Mouse (Mus musculus): ENCODE measurements around the gene Suds3. TPM values are rescaled to one million over a fixed set of nuclear protein-coding genes. Genes with fewer than 3 reads are reported as not detected.
A peak's percentile ranks its signal among the peaks of the same experiment; 100 is the strongest.

Suds3 gene
- total and polyA plus RNA-seq, 2 experiments from 2014 or later: 68.1 to 83.4 TPM

DNA sequence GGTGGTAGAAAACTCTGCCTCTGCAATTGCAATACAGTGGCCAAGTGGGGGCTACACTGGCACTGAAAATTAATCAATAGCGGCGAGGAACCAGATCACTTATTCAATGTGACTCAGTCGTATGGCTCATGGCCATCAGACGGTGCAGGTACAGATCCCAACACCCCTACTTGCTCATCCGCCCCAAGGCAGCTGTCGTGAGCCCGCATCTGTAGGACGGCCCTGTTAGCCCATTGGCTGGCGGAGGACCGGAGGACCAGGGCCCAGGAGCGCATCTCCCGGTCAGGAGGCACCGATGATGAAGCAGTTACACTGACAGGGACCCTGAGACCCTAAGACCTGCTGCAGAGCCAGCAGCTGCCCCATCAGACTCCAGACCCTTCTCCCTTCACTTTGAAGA lies 7.2 kb downstream of the Suds3 start:
- Histone ChIP-seq H3K27ac (no peak overlapping the region), H3K4me1 (ENCODE audit: insufficient read depth, low read length) (no peaks in the 10 kb centered on the region)
- 96% methylated on average over 13 of the region's 13 CpGs for WGBS

DNA sequence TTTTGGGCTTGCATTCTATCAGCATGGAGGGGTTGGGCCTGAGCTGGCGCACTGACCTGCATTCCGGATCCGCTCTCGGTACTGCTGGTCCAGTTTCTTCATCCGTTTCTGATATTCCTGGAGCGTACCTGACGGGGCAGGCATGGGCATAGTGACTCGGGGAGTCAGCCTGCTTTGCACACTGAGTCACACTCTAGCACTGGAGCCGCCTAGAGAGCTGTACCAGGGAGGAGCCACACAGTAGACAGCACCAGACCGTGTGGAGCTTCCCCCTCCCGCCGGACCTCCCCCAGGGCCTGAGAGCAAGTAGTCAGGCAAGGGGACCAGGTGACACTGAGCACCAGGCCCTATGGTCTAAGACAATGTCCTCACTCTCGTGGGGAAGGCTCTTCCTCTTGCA lies 7.6 kb downstream of the Suds3 start:
- H3K36me3 ChIP-seq (ENCODE audit: insufficient read depth, low read length): peaks cover 62% of the 10 kb centered on the region

More for the DNA sequence above, 7.2 kb downstream of the Suds3 start:
- DNase-seq (ENCODE audit: low spot score) (no peak), ATAC-seq (no peak)
- H3K27me3 ChIP-seq (ENCODE audit: insufficient read depth, low read length): no peaks in the 10 kb centered on the region
- no peaks in the 10 kb centered on the region for H3K9me3 ChIP-seq (ENCODE audit: low read length)
- H3K4me2 ChIP-seq (ENCODE audit: low read depth, low read length): no peak overlapping the region
- H3K36me3 ChIP-seq (ENCODE audit: insufficient read depth, low read length): peaks cover 62% of the 10 kb centered on the region
- no peak for TF ChIP-seq CTCF (IDR thresholded peaks at IDR 0.05; ENCODE audit: low read depth)
- H3K9ac ChIP-seq (replicated peaks; ENCODE audit: low read length): no peak overlapping the region
- H3K4me3 ChIP-seq (ENCODE audit: low read length): no peak overlapping the region

DNA sequence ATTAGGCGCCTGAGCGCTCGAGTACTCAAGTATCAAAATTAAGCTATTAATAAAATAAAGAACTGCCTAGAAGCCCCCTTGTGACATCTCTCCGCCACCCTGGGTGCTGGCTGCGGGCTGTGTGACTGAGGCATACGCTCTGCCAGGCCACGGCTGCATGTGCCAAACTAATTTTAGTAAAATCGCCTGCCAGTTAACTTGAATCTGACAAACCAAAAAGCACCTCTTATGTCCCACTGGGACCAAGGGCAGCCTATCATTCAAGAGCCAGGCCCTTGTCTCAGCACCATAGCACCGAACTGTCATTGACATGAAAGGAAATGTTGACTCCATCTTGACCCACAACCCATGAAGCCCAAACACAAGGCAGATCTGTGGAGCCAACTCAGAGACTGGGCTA lies 10.2 kb downstream of the Suds3 start:
- ATAC-seq (no peak), DNase-seq (ENCODE audit: low spot score) (no peak)
- no peak overlapping the region for H3K27ac ChIP-seq
- no peak for TF ChIP-seq CTCF (IDR thresholded peaks at IDR 0.05; ENCODE audit: low read depth)
- no peaks in the 10 kb centered on the region for H3K9me3 ChIP-seq (ENCODE audit: low read length)
- no peaks in the 10 kb centered on the region for H3K4me1 ChIP-seq (ENCODE audit: insufficient read depth, low read length)
- 56% methylated on average over 9 of the region's 9 CpGs for WGBS
- peaks cover 52% of the 10 kb centered on the region for H3K36me3 ChIP-seq (ENCODE audit: insufficient read depth, low read length)
- H3K4me3 ChIP-seq (ENCODE audit: low read length): no peak overlapping the region
- H3K4me2 ChIP-seq (ENCODE audit: low read depth, low read length): no peak overlapping the region
- H3K27me3 ChIP-seq (ENCODE audit: insufficient read depth, low read length): no peaks in the 10 kb centered on the region
- no peak overlapping the region for H3K9ac ChIP-seq (replicated peaks; ENCODE audit: low read length)

More for the DNA sequence above, 7.6 kb downstream of the Suds3 start:
- no peaks in the 10 kb centered on the region for H3K9me3 ChIP-seq (ENCODE audit: low read length)
- TF ChIP-seq CTCF (IDR thresholded peaks at IDR 0.05; ENCODE audit: low read depth): no peak
- no peak overlapping the region for H3K4me2 ChIP-seq (ENCODE audit: low read depth, low read length)
- DNase-seq (ENCODE audit: low spot score) (no peak), ATAC-seq (no peak)
- H3K4me1 ChIP-seq (ENCODE audit: insufficient read depth, low read length): no peaks in the 10 kb centered on the region
- H3K9ac ChIP-seq (replicated peaks; ENCODE audit: low read length): no peak overlapping the region
- no peaks in the 10 kb centered on the region for H3K27me3 ChIP-seq (ENCODE audit: insufficient read depth, low read length)
- WGBS: 92% methylated on average over 13 of the region's 13 CpGs
- no peak overlapping the region for H3K27ac ChIP-seq
- H3K4me3 ChIP-seq (ENCODE audit: low read length): no peak overlapping the region

GRCm38 (mm10) chr5:117104329-117104728 lies 11.6 kb downstream of the Suds3 start:
- Histone ChIP-seq H3K27ac (no peak overlapping the region), H3K4me2 (ENCODE audit: low read depth, low read length) (no peak overlapping the region), H3K9ac (replicated peaks; ENCODE audit: low read length) (no peak overlapping the region), H3K36me3 (ENCODE audit: insufficient read depth, low read length) (peaks cover 59% of the 10 kb centered on the region), H3K27me3 (ENCODE audit: insufficient read depth, low read length) (no peaks in the 10 kb centered on the region), H3K4me1 (ENCODE audit: insufficient read depth, low read length) (no peaks in the 10 kb centered on the region), H3K9me3 (ENCODE audit: low read length) (no peaks in the 10 kb centered on the region), H3K4me3 (ENCODE audit: low read length) (no peak overlapping the region)
- DNase-seq (ENCODE audit: low spot score) (no peak), ATAC-seq (no peak)
- 94% methylated on average over 12 of the region's 12 CpGs for WGBS
- no peak for TF ChIP-seq CTCF (IDR thresholded peaks at IDR 0.05; ENCODE audit: low read depth)

GRCm38 (mm10) chr5:117103194-117103929 lies 12.6 kb downstream of the Suds3 start:
- no peak overlapping the region for H3K4me3 ChIP-seq (ENCODE audit: low read length)
- 88% methylated on average over 20 of the region's 20 CpGs for WGBS
- H3K27ac ChIP-seq: no peak overlapping the region
- H3K9me3 ChIP-seq (ENCODE audit: low read length): no peaks in the 10 kb centered on the region
- no peak overlapping the region for H3K9ac ChIP-seq (replicated peaks; ENCODE audit: low read length)
- DNase-seq (ENCODE audit: low spot score) (no peak), ATAC-seq (no peak)
- no peak for TF ChIP-seq CTCF (IDR thresholded peaks at IDR 0.05; ENCODE audit: low read depth)
- H3K27me3 ChIP-seq (ENCODE audit: insufficient read depth, low read length): no peaks in the 10 kb centered on the region
- no peak overlapping the region for H3K4me2 ChIP-seq (ENCODE audit: low read depth, low read length)
- no peaks in the 10 kb centered on the region for H3K4me1 ChIP-seq (ENCODE audit: insufficient read depth, low read length)
- peaks cover 56% of the 10 kb centered on the region for H3K36me3 ChIP-seq (ENCODE audit: insufficient read depth, low read length)

DNA sequence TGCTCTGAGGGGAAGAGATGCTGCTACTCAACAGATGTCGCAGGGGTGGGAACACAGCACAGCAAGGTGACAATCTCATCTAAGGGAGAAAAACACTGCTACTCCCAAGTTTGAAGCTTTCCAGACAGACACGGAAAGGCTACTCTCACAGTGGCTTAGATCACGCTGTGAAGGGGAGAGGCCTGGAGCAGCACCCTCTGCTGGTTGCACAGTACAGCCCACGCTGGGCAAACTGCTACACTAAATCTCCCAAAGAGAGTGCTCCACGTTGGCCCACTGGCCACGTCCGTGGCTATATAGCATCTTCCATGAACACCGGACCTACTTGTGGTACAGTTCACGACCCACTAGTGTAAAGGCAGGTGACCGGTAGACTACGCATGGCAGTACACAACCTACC lies 16.2 kb downstream of the Suds3 start:
- Histone ChIP-seq H3K4me2 (ENCODE audit: low read depth, low read length) (no peak overlapping the region), H3K4me1 (ENCODE audit: insufficient read depth, low read length) (no peaks in the 10 kb centered on the region), H3K4me3 (ENCODE audit: low read length) (no peak overlapping the region), H3K9me3 (ENCODE audit: low read length) (no peaks in the 10 kb centered on the region), H3K27ac (no peak overlapping the region), H3K9ac (replicated peaks; ENCODE audit: low read length) (no peak overlapping the region), H3K36me3 (ENCODE audit: insufficient read depth, low read length) (peaks cover 40% of the 10 kb centered on the region), H3K27me3 (ENCODE audit: insufficient read depth, low read length) (no peaks in the 10 kb centered on the region)
- DNase-seq (ENCODE audit: low spot score) (no peak), ATAC-seq (no peak)
- 87% methylated on average over 11 of the region's 11 CpGs for WGBS
- TF ChIP-seq CTCF (IDR thresholded peaks at IDR 0.05; ENCODE audit: low read depth): peak; percentile 45

- Histone ChIP-seq H3K9ac (replicated peaks; ENCODE audit: low read length) (no peak overlapping the region), H3K4me3 (ENCODE audit: low read length) (no peak overlapping the region), H3K36me3 (ENCODE audit: insufficient read depth, low read length) (peaks cover 32% of the 10 kb centered on the region), H3K4me1 (ENCODE audit: insufficient read depth, low read length) (no peaks in the 10 kb centered on the region), H3K9me3 (ENCODE audit: low read length) (no peaks in the 10 kb centered on the region), H3K4me2 (ENCODE audit: low read depth, low read length) (no peak overlapping the region), H3K27ac (no peak overlapping the region), H3K27me3 (ENCODE audit: insufficient read depth, low read length) (no peaks in the 10 kb centered on the region)
- DNase-seq (ENCODE audit: low spot score): no peak
- ATAC-seq: no peak
- WGBS: 91% methylated on average over 5 of the region's 5 CpGs
- TF ChIP-seq CTCF (IDR thresholded peaks at IDR 0.05; ENCODE audit: low read depth): no peak
These were observed 16.9 kb downstream of the Suds3 start for GRCm38 (mm10) chr5:117099008-117099407.

Measured in hindbrain, postnatal 0 days (tissue).